Mouse (Mus musculus): ENCODE measurements around the gene Tox3.

Tox3 gene

GRCm38 (mm10) chr8:90323824-90324223, 24.3 kb downstream of the Tox3 start:
- DNase-seq = no peak

GRCm38 (mm10) chr8:90322701-90323439, 25.3 kb downstream of the Tox3 start:
- DNase-seq = no peak

- DNase-seq = no peak
Measured at GRCm38 (mm10) chr8:90321255-90321654, 26.9 kb downstream of the Tox3 start.

- no peak for DNase-seq
Measured at GRCm38 (mm10) chr8:90314312-90314711, 33.8 kb downstream of the Tox3 start.

GRCm38 (mm10) chr8:90302951-90303350, 45.2 kb downstream of the Tox3 start:
- DNase-seq = no peak

- DNase-seq = no peak
Measured at GRCm38 (mm10) chr8:90302252-90302651, 45.9 kb downstream of the Tox3 start.

- DNase-seq = no peak
Measured at GRCm38 (mm10) chr8:90301543-90301942, 46.6 kb downstream of the Tox3 start.

GRCm38 (mm10) chr8:90300973-90301372, 47.2 kb downstream of the Tox3 start:
- no peak for DNase-seq

GRCm38 (mm10) chr8:90294061-90294460, 54.1 kb downstream of the Tox3 start:
- DNase-seq = no peak

- no peak for DNase-seq
Measured at GRCm38 (mm10) chr8:90290811-90291210, 57.3 kb downstream of the Tox3 start.

GRCm38 (mm10) chr8:90276722-90277121, 71.4 kb downstream of the Tox3 start:
- no peak for DNase-seq

GRCm38 (mm10) chr8:90273182-90273581, 75.0 kb downstream of the Tox3 start:
- DNase-seq = no peak

GRCm38 (mm10) chr8:90271920-90272319, 76.2 kb downstream of the Tox3 start:
- no peak for DNase-seq

GRCm38 (mm10) chr8:90267698-90268256, 80.4 kb downstream of the Tox3 start:
- DNase-seq = no peak

GRCm38 (mm10) chr8:90266986-90267385, 81.2 kb downstream of the Tox3 start:
- no peak for DNase-seq

- no peak for DNase-seq
Measured at GRCm38 (mm10) chr8:90266239-90266638, 81.9 kb downstream of the Tox3 start.

- DNase-seq = no peak
Measured at GRCm38 (mm10) chr8:90254158-90254867, 93.8 kb downstream of the Tox3 start.

GRCm38 (mm10) chr8:90246357-90246756, 101.8 kb downstream of the Tox3 start:
- no peak for DNase-seq

- no peak for DNase-seq
Measured at GRCm38 (mm10) chr8:90245828-90246227, 102.3 kb downstream of the Tox3 start.

- DNase-seq = no peak
Measured at GRCm38 (mm10) chr8:90245187-90245586, 103.0 kb downstream of the Tox3 start.

GRCm38 (mm10) chr8:90244458-90245145, 103.5 kb downstream of the Tox3 start:
- peak; percentile 48 for DNase-seq

GRCm38 (mm10) chr8:90243957-90244356, 104.2 kb downstream of the Tox3 start:
- no peak for DNase-seq

- DNase-seq = no peak
Measured at GRCm38 (mm10) chr8:90242351-90242750, 105.8 kb downstream of the Tox3 start.

- DNase-seq = no peak
Measured at GRCm38 (mm10) chr8:90241461-90241860, 106.7 kb downstream of the Tox3 start.

Data from kidney, adult 11 months (tissue).